Mouse (Mus musculus) hindbrain, embryonic 13.5 days (tissue): Measurements from ENCODE around the gene Psmg4. TPM values are rescaled to one million over a fixed set of nuclear protein-coding genes. Genes with fewer than 3 reads are reported as not detected.

Source experiments
- ATAC-seq: fragments of 200-750 bp; cut with Nextera tagmentation; 2 replicates; pipeline ENCODE4 v1.8.0; 2017; ENCODE audit warnings: moderate TSS enrichment; ENCODE audit not compliant: low FRiP score
- H3K27ac ChIP-seq: fragments of 300-500 bp; sonication (generic); 2 replicates; pipeline ENCODE4 v1.5.1; 2015; ENCODE audit warnings: inconsistent platforms, mild to moderate bottlenecking, moderate library complexity
- H3K27me3 ChIP-seq: fragments of 300-500 bp; sonication (generic); 2 replicates; pipeline ENCODE4 v1.6.1; 2015; ENCODE audit warnings: mild to moderate bottlenecking, inconsistent platforms
- H3K36me3 ChIP-seq: fragments of 300-500 bp; sonication (generic); 2 replicates; pipeline ENCODE4 v1.6.1; 2015; ENCODE audit warnings: mild to moderate bottlenecking, inconsistent platforms
- H3K4me1 ChIP-seq: fragments of 300-500 bp; sonication (generic); replicated peaks from 2 replicates; pipeline ENCODE4 v1.6.1; 2015; ENCODE audit warnings: inconsistent platforms
- H3K4me2 ChIP-seq: fragments of 300-500 bp; sonication (generic); 2 replicates; pipeline ENCODE4 v1.6.1; 2015; ENCODE audit warnings: inconsistent platforms, mild to moderate bottlenecking, moderate library complexity
- H3K4me3 ChIP-seq: fragments of 300-500 bp; sonication (generic); 2 replicates; pipeline ENCODE4 v1.5.1; 2015; ENCODE audit warnings: mild to moderate bottlenecking, inconsistent platforms
- H3K9ac ChIP-seq: fragments of 300-500 bp; sonication (generic); 2 replicates; pipeline ENCODE4 v1.6.1; 2015; ENCODE audit warnings: mild to moderate bottlenecking, inconsistent platforms
- H3K9me3 ChIP-seq: fragments of 300-500 bp; sonication (generic); 2 replicates; pipeline ENCODE4 v1.6.1; 2016; ENCODE audit warnings: inconsistent platforms
- whole genome bisulfite sequencing: fragments of 180-500 bp; shearing (Covaris S2); methylation state at CpG from one replicate; pipeline ENCODE4 v1.1.7; 2015; 5-methylcytosine and 5-hydroxymethylcytosine counted together
- polyA plus RNA-seq: library from polyadenylated mRNA; unstranded; fragments of >200 nt; fragmentation: Nextera tagmentation; extraction: Ambion mirVana; gene quantifications from 2 replicates; pipeline ENCODE4 v1.2.1, GENCODE M21; 2015

Psmg4 gene
- polyA plus RNA-seq, 1 experiment from 2014 or later, result 94.4 TPM

- Histone ChIP-seq H3K4me3 (peak overlapping the region; percentile 96), H3K27me3 (no peaks in the 10 kb centered on the region), H3K4me2 (peak overlapping the region; percentile 83), H3K4me1 (peaks cover 38% of the 10 kb centered on the region), H3K9me3 (no peaks in the 10 kb centered on the region), H3K36me3 (peaks cover 13% of the 10 kb centered on the region), H3K27ac (peak overlapping the region; percentile 100), H3K9ac (peak overlapping the region; percentile 100)
- ATAC-seq, result peak; percentile 73
- WGBS, result under 1% methylated on average over 24 of the region's 24 CpGs
These were observed 31.6 kb upstream of the Psmg4 start for GRCm38 (mm10) chr13:34131011-34131707.

DNA sequence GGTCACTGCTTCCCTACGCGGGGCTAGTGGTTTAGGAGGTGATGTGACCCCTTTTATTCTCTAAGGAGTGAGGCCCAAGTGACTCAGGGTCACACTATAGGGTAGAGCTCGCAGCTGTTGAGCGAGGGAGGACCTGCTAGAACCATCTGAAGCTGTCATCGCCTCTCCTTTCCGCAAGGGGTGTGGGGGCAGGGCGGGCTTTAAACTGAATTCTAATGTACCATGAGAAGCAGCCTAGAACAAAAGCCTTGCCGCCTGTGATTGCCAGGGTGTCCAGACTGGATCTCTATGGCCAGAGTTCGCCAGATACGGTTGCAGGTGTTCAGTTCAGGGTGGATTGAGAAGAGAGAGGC is 31.1 kb upstream of the Psmg4 start:
- peaks cover 10% of the 10 kb centered on the region for H3K36me3 ChIP-seq
- 1% methylated on average over 10 of the region's 10 CpGs for WGBS
- peak; percentile 34 for ATAC-seq
- H3K27me3 ChIP-seq, result no peaks in the 10 kb centered on the region
- H3K9ac ChIP-seq, result peak overlapping the region; percentile 100
- H3K4me2 ChIP-seq, result peak overlapping the region; percentile 83
- H3K4me3 ChIP-seq, result peak overlapping the region; percentile 96
- peak overlapping the region; percentile 100 for H3K27ac ChIP-seq
- H3K9me3 ChIP-seq, result no peaks in the 10 kb centered on the region
- H3K4me1 ChIP-seq, result peaks cover 43% of the 10 kb centered on the region

DNA sequence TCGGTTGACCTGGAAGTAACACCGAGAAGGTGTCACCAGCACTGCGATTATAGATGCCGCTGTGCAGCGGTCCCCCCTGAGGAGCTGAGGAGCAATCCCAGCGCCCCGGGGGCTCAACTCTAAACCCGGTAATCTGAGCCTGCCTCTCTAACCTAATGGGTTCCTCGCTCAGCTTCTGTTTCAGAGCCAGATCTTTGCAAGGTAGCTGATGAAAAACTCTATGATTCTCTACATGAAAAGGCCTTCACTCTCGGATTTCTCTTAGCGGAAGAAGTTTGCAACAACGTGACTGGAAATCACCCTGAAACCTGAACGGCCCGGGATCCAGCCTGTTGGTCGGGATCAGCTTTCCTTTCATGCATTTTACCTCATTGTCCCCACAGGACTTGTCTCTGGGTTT is 30.5 kb upstream of the Psmg4 start:
- Histone ChIP-seq H3K27me3 (no peaks in the 10 kb centered on the region), H3K4me1 (peaks cover 50% of the 10 kb centered on the region), H3K27ac (peak overlapping the region; percentile 100), H3K36me3 (peaks cover 8% of the 10 kb centered on the region; the same call in 1 of the 2 replicates), H3K4me3 (peak overlapping the region; percentile 96), H3K9ac (peak overlapping the region; percentile 100), H3K9me3 (no peaks in the 10 kb centered on the region), H3K4me2 (peak overlapping the region; percentile 83)
- ATAC-seq, result no peak
- WGBS, result under 1% methylated on average over 15 of the region's 15 CpGs

- WGBS, result 10% methylated on average over 6 of the region's 6 CpGs
- H3K27ac ChIP-seq, result peak overlapping the region; percentile 100
- H3K4me2 ChIP-seq, result peak overlapping the region; percentile 83
- peak overlapping the region; percentile 100 for H3K9ac ChIP-seq
- no peaks in the 10 kb centered on the region for H3K27me3 ChIP-seq
- ATAC-seq, result no peak
- H3K4me1 ChIP-seq, result peaks cover 55% of the 10 kb centered on the region
- peaks cover 7% of the 10 kb centered on the region; the same call in 1 of the 2 replicates for H3K36me3 ChIP-seq
- H3K4me3 ChIP-seq, result peak overlapping the region; percentile 96
- H3K9me3 ChIP-seq, result no peaks in the 10 kb centered on the region
These were observed 29.9 kb upstream of the Psmg4 start for GRCm38 (mm10) chr13:34132875-34133274.

GRCm38 (mm10) chr13:34133326-34134071 is 29.3 kb upstream of the Psmg4 start:
- H3K4me3 ChIP-seq, result peak overlapping the region; percentile 96
- peaks cover 3% of the 10 kb centered on the region; the same call in 1 of the 2 replicates for H3K36me3 ChIP-seq
- ATAC-seq, result no peak
- H3K4me1 ChIP-seq, result peaks cover 58% of the 10 kb centered on the region
- H3K27ac ChIP-seq, result peak overlapping the region; percentile 100
- H3K9me3 ChIP-seq, result no peaks in the 10 kb centered on the region
- H3K4me2 ChIP-seq, result peak overlapping the region; percentile 83
- H3K27me3 ChIP-seq, result no peaks in the 10 kb centered on the region
- 2% methylated on average over 15 of the region's 15 CpGs for WGBS
- peak overlapping the region; percentile 100 for H3K9ac ChIP-seq

DNA sequence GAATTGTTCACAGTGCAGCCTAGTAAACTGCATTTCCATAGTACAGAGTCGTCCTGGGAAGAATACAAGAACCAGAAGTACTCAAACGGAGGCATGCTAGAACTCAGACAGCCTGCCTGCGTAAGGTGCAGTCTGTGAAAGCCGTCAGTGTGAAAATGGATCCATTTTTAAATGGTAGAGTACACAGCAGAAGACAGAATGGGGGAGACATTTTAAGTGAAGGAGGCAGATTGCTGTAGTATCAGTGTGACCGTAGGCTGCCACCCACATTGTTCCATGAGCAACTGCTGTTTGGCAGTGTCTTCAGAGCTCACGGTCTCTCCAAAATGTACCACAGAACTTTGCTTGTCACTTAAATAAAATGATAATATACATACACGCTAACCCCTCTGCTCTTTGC is 28.5 kb upstream of the Psmg4 start:
- Histone ChIP-seq H3K9me3 (no peaks in the 10 kb centered on the region), H3K4me2 (peak overlapping the region; percentile 83), H3K27ac (peak overlapping the region; percentile 100), H3K9ac (peak overlapping the region; percentile 100), H3K4me3 (peak overlapping the region; percentile 96), H3K27me3 (no peaks in the 10 kb centered on the region), H3K36me3 (no peaks in the 10 kb centered on the region), H3K4me1 (peaks cover 58% of the 10 kb centered on the region)
- 14% methylated on average over 7 of the region's 7 CpGs for WGBS
- ATAC-seq, result no peak

GRCm38 (mm10) chr13:34136605-34137004 is 26.2 kb upstream of the Psmg4 start:
- peak overlapping the region; percentile 100 for H3K27ac ChIP-seq
- H3K4me1 ChIP-seq, result peaks cover 54% of the 10 kb centered on the region
- no peaks in the 10 kb centered on the region for H3K9me3 ChIP-seq
- no peak overlapping the region for H3K4me3 ChIP-seq
- H3K36me3 ChIP-seq, result no peaks in the 10 kb centered on the region
- H3K9ac ChIP-seq, result 0 out of 2 replicates have a peak overlapping the region, but pooled peaks have one; percentile 35
- no peak overlapping the region for H3K4me2 ChIP-seq
- no peak for ATAC-seq
- 43% methylated on average over 7 of the region's 7 CpGs for WGBS
- H3K27me3 ChIP-seq, result no peaks in the 10 kb centered on the region

- no peak overlapping the region for H3K4me3 ChIP-seq
- 28% methylated on average over 5 of the region's 5 CpGs for WGBS
- H3K36me3 ChIP-seq, result no peaks in the 10 kb centered on the region
- H3K27ac ChIP-seq, result no peak overlapping the region; the same call in 1 of the 2 replicates
- no peaks in the 10 kb centered on the region for H3K27me3 ChIP-seq
- no peaks in the 10 kb centered on the region for H3K9me3 ChIP-seq
- no peak overlapping the region for H3K4me2 ChIP-seq
- no peak overlapping the region for H3K9ac ChIP-seq
- ATAC-seq, result no peak
- peaks cover 13% of the 10 kb centered on the region for H3K4me1 ChIP-seq
These were observed 19.4 kb upstream of the Psmg4 start for GRCm38 (mm10) chr13:34143389-34143788.

DNA sequence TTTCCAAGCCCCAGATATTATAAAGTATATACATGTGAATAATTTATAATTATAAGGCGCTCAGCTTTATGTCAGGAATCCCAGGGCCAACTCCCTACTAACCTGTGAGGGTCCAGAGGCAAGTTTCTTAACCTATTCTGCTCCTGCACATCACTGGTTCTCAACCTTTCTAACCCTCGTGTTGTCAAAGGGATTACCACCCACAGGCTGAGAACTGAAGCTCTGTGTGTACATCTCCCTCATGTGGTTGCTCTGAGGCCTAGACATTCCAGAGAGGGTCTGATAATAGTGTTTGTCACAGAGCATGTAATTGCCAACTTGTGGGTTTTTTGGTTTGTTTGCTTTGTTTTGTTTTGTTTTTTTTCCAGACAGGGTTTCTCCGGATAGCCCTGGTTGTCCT is 15.8 kb upstream of the Psmg4 start:
- no peak for ATAC-seq
- peaks cover 30% of the 10 kb centered on the region for H3K4me1 ChIP-seq
- 57% methylated on average over 3 of the region's 3 CpGs for WGBS
- no peak overlapping the region for H3K4me3 ChIP-seq
- H3K27ac ChIP-seq, result peak overlapping the region; percentile 100
- H3K36me3 ChIP-seq, result no peaks in the 10 kb centered on the region
- no peaks in the 10 kb centered on the region for H3K9me3 ChIP-seq
- H3K9ac ChIP-seq, result no peak overlapping the region
- no peaks in the 10 kb centered on the region for H3K27me3 ChIP-seq
- no peak overlapping the region for H3K4me2 ChIP-seq

DNA sequence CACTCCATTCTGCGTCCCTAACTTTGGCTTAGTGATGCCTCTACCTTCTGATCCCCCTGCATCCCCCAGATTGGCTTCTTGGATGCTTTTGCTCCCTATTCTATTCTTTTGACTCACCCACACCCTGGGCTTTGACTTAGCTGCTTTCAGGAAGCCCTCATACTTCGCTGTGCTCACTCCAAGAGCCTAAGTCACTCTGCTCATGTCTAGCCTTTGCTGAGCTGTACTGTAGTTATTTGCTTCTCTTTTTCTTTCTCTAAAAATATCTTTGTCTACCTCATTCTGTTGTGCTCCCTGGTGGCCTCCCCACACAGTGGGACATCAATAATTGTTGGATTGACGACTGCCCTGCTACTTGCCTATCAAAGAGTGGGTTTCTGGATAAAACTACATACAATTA is 14.6 kb upstream of the Psmg4 start:
- H3K4me3 ChIP-seq, result peak overlapping the region; percentile 43
- peak overlapping the region; percentile 79 for H3K9ac ChIP-seq
- no peaks in the 10 kb centered on the region for H3K9me3 ChIP-seq
- H3K4me2 ChIP-seq, result peak overlapping the region; percentile 58
- no peaks in the 10 kb centered on the region for H3K36me3 ChIP-seq
- H3K4me1 ChIP-seq, result peaks cover 30% of the 10 kb centered on the region
- H3K27ac ChIP-seq, result peak overlapping the region; percentile 100
- 32% methylated on average over 3 of the region's 3 CpGs for WGBS
- peak; percentile 18 for ATAC-seq
- H3K27me3 ChIP-seq, result no peaks in the 10 kb centered on the region

GRCm38 (mm10) chr13:34148767-34149392 is 13.9 kb upstream of the Psmg4 start:
- no peaks in the 10 kb centered on the region for H3K27me3 ChIP-seq
- H3K36me3 ChIP-seq, result no peaks in the 10 kb centered on the region
- peak overlapping the region; percentile 43 for H3K4me3 ChIP-seq
- H3K4me1 ChIP-seq, result peaks cover 34% of the 10 kb centered on the region
- peak overlapping the region; percentile 58 for H3K4me2 ChIP-seq
- peak overlapping the region; percentile 79 for H3K9ac ChIP-seq
- H3K27ac ChIP-seq, result peak overlapping the region; percentile 100
- ATAC-seq, result peak; percentile 90
- WGBS, result under 1% methylated on average over 23 of the region's 23 CpGs
- H3K9me3 ChIP-seq, result no peaks in the 10 kb centered on the region

DNA sequence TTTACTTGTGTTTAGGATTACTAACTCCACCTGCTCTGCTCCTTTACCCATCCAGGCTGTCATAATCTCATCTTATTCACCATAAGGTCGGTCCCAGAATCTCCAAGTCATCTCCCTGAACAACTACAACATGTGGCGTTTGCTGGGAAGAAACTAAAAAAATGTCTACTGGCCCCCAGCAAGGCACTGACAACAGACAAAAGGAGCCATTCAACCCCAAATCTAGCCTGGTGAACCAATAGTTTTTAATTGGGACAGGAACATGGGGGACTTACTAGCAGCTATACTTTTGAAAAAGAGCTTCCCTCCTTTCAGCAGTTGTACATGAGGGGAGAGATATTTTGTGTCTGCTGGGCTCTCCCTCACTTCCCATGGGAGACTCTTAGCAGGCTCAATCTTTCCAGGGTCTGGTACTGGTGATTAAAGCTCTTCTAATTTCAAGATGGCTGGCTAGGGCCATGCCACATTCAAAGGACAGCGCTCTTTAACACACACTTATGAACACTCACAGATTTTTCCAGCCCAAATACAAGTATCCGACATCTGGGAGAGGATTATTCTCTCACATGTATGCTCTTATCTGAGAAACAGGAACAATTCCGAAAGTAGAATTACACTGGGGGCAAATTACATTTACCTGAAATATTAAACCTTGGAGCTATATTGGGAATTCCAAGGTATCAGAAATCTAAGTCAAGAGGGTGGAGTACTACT is 13.1 kb upstream of the Psmg4 start:
- no peak for ATAC-seq
- WGBS, result 50% methylated on average over 5 of the region's 5 CpGs

More for the DNA sequence above, 13.1 kb upstream of the Psmg4 start:
- peak overlapping the region; percentile 58 for H3K4me2 ChIP-seq
- peak overlapping the region; percentile 43 for H3K4me3 ChIP-seq
- H3K9ac ChIP-seq, result peak overlapping the region; percentile 79
- H3K4me1 ChIP-seq, result peaks cover 41% of the 10 kb centered on the region
- peak overlapping the region; percentile 100 for H3K27ac ChIP-seq
- H3K27me3 ChIP-seq, result no peaks in the 10 kb centered on the region
- no peaks in the 10 kb centered on the region for H3K9me3 ChIP-seq
- no peaks in the 10 kb centered on the region for H3K36me3 ChIP-seq
